Mouse (Mus musculus) lung, adult 2 months (tissue): ENCODE measurements around the gene Gatad2a. TPM values are rescaled to one million over a fixed set of nuclear protein-coding genes. Genes with fewer than 3 reads are reported as not detected.
"Not testable (repeated sequence)": the region's sequence is repeated elsewhere in the genome, so short reads cannot be mapped to it uniquely, and the experiment has no call there.

Experiments
- DNase-seq: peaks from one replicate; pipeline ENCODE4 v3.0.0; 2022
- H3K4me1 ChIP-seq: fragments of 200-500 bp; 2 replicates; pipeline ENCODE4 v1.6.1; 2011; ENCODE audit warnings: low read length; ENCODE audit not compliant: control insufficient read depth, insufficient read depth
- H3K4me3 ChIP-seq: fragments of 200-500 bp; replicated peaks from 2 replicates; pipeline ENCODE3; 2011; ENCODE audit warnings: low read depth, mild to moderate bottlenecking, control low read depth, low read length; ENCODE audit errors: extremely low read depth
- CTCF ChIP-seq: fragments of 200-500 bp; IDR thresholded peaks from 2 replicates; pipeline ENCODE4 v1.5.1; 2011; ENCODE audit warnings: mild to moderate bottlenecking, low read length, control low read depth; ENCODE audit not compliant: insufficient read depth
- POLR2A ChIP-seq: fragments of 200-500 bp; IDR thresholded peaks from 2 replicates; pipeline ENCODE4 v1.6.1; 2011; ENCODE audit warnings: low read depth, mild to moderate bottlenecking, control low read depth, low read length, borderline replicate concordance; ENCODE audit errors: extremely low read depth
- WGBS: fragments of 180-500 bp; shearing (Covaris S2); methylation state at CpG from one replicate; pipeline ENCODE4 v1.1.7; 2018; 5-methylcytosine and 5-hydroxymethylcytosine counted together
- polyA plus RNA-seq: library from polyadenylated mRNA; depleted of rRNA; stranded (reverse); fragments of >200 nt; gene quantifications from 2 replicates; pipeline ENCODE4 v1.2.3, GENCODE M21; 2012

Gatad2a gene
- polyA plus RNA-seq, 1 experiment: 81.8 TPM

- WGBS: 91% methylated on average over 4 of the region's 4 CpGs
Measured at GRCm38 (mm10) chr8:69999236-69999635, 3.1 kb upstream of the Gatad2a start.

GRCm38 (mm10) chr8:69998706-69999105, 2.5 kb upstream of the Gatad2a start:
- DNase-seq: no peak
- no peak for TF ChIP-seq POLR2A
- 89% methylated on average over 3 of the region's 3 CpGs for WGBS
- no peak overlapping the region for H3K4me3 ChIP-seq
- H3K4me1 ChIP-seq: peaks cover 5% of the 10 kb centered on the region

More at GRCm38 (mm10) chr8:69999236-69999635, 3.1 kb upstream of the Gatad2a start:
- DNase-seq: no peak
- TF ChIP-seq POLR2A (no peak), CTCF (no peak)
- H3K4me1 ChIP-seq: peaks cover 3% of the 10 kb centered on the region
- H3K4me3 ChIP-seq: no peak overlapping the region

GRCm38 (mm10) chr8:69996589-69997285, 553 bp upstream of the Gatad2a start:
- TF ChIP-seq CTCF: no peak
- TF ChIP-seq POLR2A: peak; percentile 67; the same call in 1 of the 2 replicates
- Histone ChIP-seq H3K4me3 (peak overlapping the region; percentile 68), H3K4me1 (peaks cover 5% of the 10 kb centered on the region; the same call in 1 of the 2 replicates)
- 2% methylated on average over 35 of the region's 35 CpGs for WGBS
- DNase-seq: no peak

- Histone ChIP-seq H3K4me3 (peak overlapping the region; percentile 80), H3K4me1 (peaks cover 7% of the 10 kb centered on the region; the same call in 1 of the 2 replicates)
- no peak for DNase-seq
- TF ChIP-seq CTCF: no peak
- no peak for TF ChIP-seq POLR2A
- 1% methylated on average over 7 of the region's 7 CpGs for WGBS
Measured at GRCm38 (mm10) chr8:69995422-69995775, 785 bp downstream of the Gatad2a start.

- not testable (repeated sequence) for DNase-seq, H3K4me3 ChIP-seq
- WGBS: 91% methylated on average over 7 of the region's 7 CpGs
- H3K4me1 ChIP-seq: peaks cover 12% of the 10 kb centered on the region
Measured at GRCm38 (mm10) chr8:69988936-69989335, 7.2 kb downstream of the Gatad2a start.

- Histone ChIP-seq H3K4me1 (peaks cover 9% of the 10 kb centered on the region), H3K4me3 (peak overlapping the region; percentile 5)
- TF ChIP-seq CTCF (no peak), POLR2A (no peak)
- no peak for DNase-seq
Measured at GRCm38 (mm10) chr8:69987744-69988143, 8.4 kb downstream of the Gatad2a start.

- WGBS: 63% methylated on average over 2 of the region's 2 CpGs
- H3K4me3 ChIP-seq: no peak overlapping the region
- DNase-seq: no peak
- no peak for TF ChIP-seq POLR2A
- peaks cover 7% of the 10 kb centered on the region for H3K4me1 ChIP-seq
Measured at GRCm38 (mm10) chr8:69984876-69985553, 11.2 kb downstream of the Gatad2a start.

GRCm38 (mm10) chr8:69978456-69978855, 17.7 kb downstream of the Gatad2a start:
- no peak for DNase-seq
- WGBS: 90% methylated on average over 4 of the region's 4 CpGs
- no peak overlapping the region for H3K4me3 ChIP-seq
- H3K4me1 ChIP-seq: peaks cover 3% of the 10 kb centered on the region; the same call in 1 of the 2 replicates
- TF ChIP-seq POLR2A: no peak
- TF ChIP-seq CTCF: no peak

- no peak for DNase-seq
- Histone ChIP-seq H3K4me1 (peaks cover 27% of the 10 kb centered on the region), H3K4me3 (peak overlapping the region; percentile 78)
- TF ChIP-seq POLR2A: no peak
- TF ChIP-seq CTCF: no peak
- WGBS: 56% methylated on average over 5 of the region's 5 CpGs
Measured at GRCm38 (mm10) chr8:69974806-69975205, 21.4 kb downstream of the Gatad2a start.

- TF ChIP-seq CTCF: no peak
- TF ChIP-seq POLR2A: peak; percentile 81; the same call in 1 of the 2 replicates
- WGBS: under 1% methylated on average over 49 of the region's 50 CpGs
- DNase-seq: peak; percentile 99
- peaks cover 29% of the 10 kb centered on the region for H3K4me1 ChIP-seq
- peak overlapping the region; percentile 96 for H3K4me3 ChIP-seq
Measured at GRCm38 (mm10) chr8:69974194-69974614, 22.0 kb downstream of the Gatad2a start.
